ENCODE assay signal across 15 mouse cellular contexts in genomic region chr5:122305472-122305871, GRCm38 (mm10). TPM values are rescaled to one million over a fixed set of nuclear protein-coding genes. Genes with fewer than 3 reads are reported as not detected.
DNase-seq lines count a peak whose midpoint lies in the region; ATAC-seq and TF ChIP-seq lines count a peak whose summit lies in the region.
"Had no signal": no experiment of that assay in that cellular context is flagged by ENCODE, and none has a peak within 500 bp of the region (broad histone marks: within the 10 kb centered on the region; RNA-seq: fewer than 3 reads in every experiment).

No protein-coding gene starts in this region.

- H3K9me3 ChIP-seq in intestine, postnatal 0 days (ENCODE audit: control insufficient read depth) = no peaks in the 10 kb centered on the region
- no peaks in the 10 kb centered on the region for H3K9me3 ChIP-seq in intestine, embryonic 15.5 days
- H3K9me3 ChIP-seq: G1E; midbrain, embryonic 10.5 days; neural tube, embryonic 12.5 days had no signal

- ATAC-seq in intestine, postnatal 0 days = peak; percentile 37; the same call in 1 of the 2 replicates
- ATAC-seq in intestine, embryonic 15.5 days = no peak
- ATAC-seq: forebrain, embryonic 14.5 days had no signal

- TF ChIP-seq CTCF in intestine, postnatal 0 days (IDR thresholded peaks at IDR 0.05; ENCODE audit: low read depth) = no peak

- no peak overlapping the region for H3K4me2 ChIP-seq in intestine, postnatal 0 days (replicated peaks; ENCODE audit: low read depth)
- no peak overlapping the region for H3K4me2 ChIP-seq in intestine, embryonic 15.5 days (replicated peaks)
- H3K4me2 ChIP-seq: neural tube, embryonic 12.5 days had no signal

- peaks cover 15% of the 10 kb centered on the region; the same call in 1 of the 2 replicates for H3K4me1 ChIP-seq in intestine, postnatal 0 days (replicated peaks; ENCODE audit: control insufficient read depth, insufficient read depth, low read length)
- H3K4me1 ChIP-seq in intestine, embryonic 15.5 days (replicated peaks) = peaks cover 29% of the 10 kb centered on the region

- DNase-seq in 3T3-L1 (ENCODE audit: low read depth, low spot score) = peak; percentile 34
- peak; percentile 86 for DNase-seq in adrenal gland, adult 2 months
- peak; percentile 45 for DNase-seq in kidney, postnatal 10 days
- DNase-seq in frontal cortex, adult 2 months (ENCODE audit: extremely low spot score in 1 of 2, low spot score in 1 of 2) = no peak
- no peak for DNase-seq in urinary bladder, postnatal 25 days (ENCODE audit: low spot score)
- DNase-seq in urinary bladder, postnatal 14 days (ENCODE audit: low spot score) = no peak
- DNase-seq: heart, adult 2 months; lung, adult 2 months; lung, postnatal 36 days had no signal

- no peak overlapping the region for H3K4me3 ChIP-seq in intestine, postnatal 0 days (ENCODE audit: low read depth, low read length)
- H3K4me3 ChIP-seq in intestine, embryonic 15.5 days (replicated peaks) = no peak overlapping the region
- H3K4me3 ChIP-seq: heart, adult 2 months; midbrain, embryonic 10.5 days; neural tube, embryonic 12.5 days had no signal

- H3K27me3 ChIP-seq in intestine, postnatal 0 days (replicated peaks; ENCODE audit: control insufficient read depth, insufficient read depth, low read length) = no peaks in the 10 kb centered on the region
- H3K27me3 ChIP-seq in intestine, embryonic 15.5 days (replicated peaks) = no peaks in the 10 kb centered on the region
- H3K27me3 ChIP-seq: neural tube, embryonic 12.5 days had no signal

- 67% methylated on average over 7 of the region's 7 CpGs for WGBS in intestine, postnatal 0 days
- WGBS in intestine, embryonic 15.5 days = 90% methylated on average over 7 of the region's 7 CpGs

- no peak overlapping the region for H3K9ac ChIP-seq in intestine, postnatal 0 days (ENCODE audit: low read depth, low read length)
- no peak overlapping the region for H3K9ac ChIP-seq in intestine, embryonic 15.5 days
- H3K9ac ChIP-seq: neural tube, embryonic 12.5 days had no signal

- H3K27ac ChIP-seq in intestine, postnatal 0 days (ENCODE audit: low read depth, low read length) = no peak overlapping the region
- H3K27ac ChIP-seq in intestine, embryonic 15.5 days = no peak overlapping the region
- H3K27ac ChIP-seq: heart, adult 2 months; midbrain, embryonic 10.5 days; neural tube, embryonic 12.5 days had no signal

- H3K36me3 ChIP-seq in intestine, postnatal 0 days (ENCODE audit: control insufficient read depth, insufficient read depth) = peaks cover 21% of the 10 kb centered on the region; the same call in 1 of the 2 replicates
- H3K36me3 ChIP-seq in intestine, embryonic 15.5 days = peaks cover 4% of the 10 kb centered on the region; the same call in 1 of the 2 replicates

RNA-seq across cellular contexts. Expression of gene Pptc7, which starts 21.3 kb away (rescaled TPM):
- 13.0 and 13.6 TPM in 2 replicates for polyA plus RNA-seq in intestine, postnatal 0 days (2015; fragmentation: Nextera tagmentation; extraction: Ambion mirVana)
- 10.4 and 11.0 TPM in 2 replicates for polyA plus RNA-seq in intestine, embryonic 15.5 days (2015; fragmentation: Nextera tagmentation; extraction: Ambion mirVana)
- total RNA-seq in adrenal gland, adult 2 months (2021) = 10 to 100 TPM; 52.0 to 63.4 TPM
- 46.3 and 57.5 TPM in 2 replicates for polyA plus RNA-seq in adrenal gland, adult 2 months (2012; rRNA removed)
- 30.5 and 31.4 TPM in 2 replicates for polyA plus RNA-seq in frontal cortex, adult 2 months (2012; rRNA removed)

RNA-seq across cellular contexts. Expression of gene Tctn1, which starts 41.2 kb away (rescaled TPM):
- polyA plus RNA-seq in intestine, postnatal 0 days (2015; fragmentation: Nextera tagmentation; extraction: Ambion mirVana) = 1.6 and 1.9 TPM in 2 replicates
- 3.0 and 3.2 TPM in 2 replicates for polyA plus RNA-seq in intestine, embryonic 15.5 days (2015; fragmentation: Nextera tagmentation; extraction: Ambion mirVana)
- 10 to 100 TPM; 11.4 to 14.2 TPM for total RNA-seq in adrenal gland, adult 2 months (2021)
- polyA plus RNA-seq in adrenal gland, adult 2 months (2012; rRNA removed) = 47.0 and 58.3 TPM in 2 replicates
- 39.5 and 46.5 TPM in 2 replicates for polyA plus RNA-seq in frontal cortex, adult 2 months (2012; rRNA removed)

RNA-seq across cellular contexts. Expression of gene Rad9b, which starts 48.6 kb away (rescaled TPM):
- 4.6 and 4.9 TPM in 2 replicates for polyA plus RNA-seq in intestine, postnatal 0 days (2015; fragmentation: Nextera tagmentation; extraction: Ambion mirVana)
- 8.6 and 9.2 TPM in 2 replicates for polyA plus RNA-seq in intestine, embryonic 15.5 days (2015; fragmentation: Nextera tagmentation; extraction: Ambion mirVana)
- 1 to 10 TPM; 1.9 to 2.8 TPM for total RNA-seq in adrenal gland, adult 2 months (2021)
- polyA plus RNA-seq in adrenal gland, adult 2 months (2012; rRNA removed) = 2.3 and 2.4 TPM in 2 replicates
- polyA plus RNA-seq in frontal cortex, adult 2 months (2012; rRNA removed) = 8.7 and 10.8 TPM in 2 replicates

RNA-seq across cellular contexts. Expression of gene Vps29, which starts 48.7 kb away (rescaled TPM):
- 333 and 338 TPM in 2 replicates for polyA plus RNA-seq in intestine, postnatal 0 days (2015; fragmentation: Nextera tagmentation; extraction: Ambion mirVana)
- 268 and 278 TPM in 2 replicates for polyA plus RNA-seq in intestine, embryonic 15.5 days (2015; fragmentation: Nextera tagmentation; extraction: Ambion mirVana)
- total RNA-seq in adrenal gland, adult 2 months (2021) = 100 to 1,000 TPM; 128 to 165 TPM
- 13.1 and 18.5 TPM in 2 replicates for polyA plus RNA-seq in adrenal gland, adult 2 months (2012; rRNA removed)
- polyA plus RNA-seq in frontal cortex, adult 2 months (2012; rRNA removed) = 188 and 192 TPM in 2 replicates

Comparison
In these comparisons a context has a peak if more than half of its experiments do, and no peak if none do; other contexts are left out.
1. DNase-seq: peak in 3T3-L1 (single experiment), adrenal gland, adult 2 months (single experiment) and kidney, postnatal 10 days (single experiment); none in frontal cortex, adult 2 months (0 of 2), urinary bladder, postnatal 25 days (single experiment) and urinary bladder, postnatal 14 days (single experiment).